Mouse (Mus musculus): ENCODE results near the gene Rer1.

DNA sequence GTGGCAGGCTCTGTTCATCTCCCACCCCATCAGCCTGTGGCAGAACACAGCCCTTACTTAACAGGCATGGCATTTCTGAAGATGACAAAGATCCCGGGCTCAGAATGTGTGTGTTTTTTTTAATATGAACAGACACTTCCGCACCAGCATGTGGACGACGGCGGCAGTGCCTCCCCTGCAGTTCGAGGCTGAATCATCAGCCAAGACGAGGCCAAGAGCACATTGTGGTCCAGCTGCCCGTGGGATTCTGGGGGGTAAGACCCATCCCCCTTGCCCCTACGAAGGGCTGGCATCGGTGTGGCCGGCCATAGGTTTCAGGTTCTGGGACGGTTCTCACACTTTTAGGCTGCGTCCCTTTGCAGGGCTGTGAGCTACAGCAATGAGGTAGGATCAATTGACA lies 51.4 kb downstream of the Rer1 start:
- TF ChIP-seq CTCF (IDR thresholded peaks at IDR 0.05; ENCODE audit: low read depth), result no peak
- TF ChIP-seq EP300 (IDR thresholded peaks at IDR 0.05; ENCODE audit: low read depth), result no peak

Data from heart, postnatal 0 days (tissue).